Comparison of ENCODE assay signal across 29 mouse cellular contexts in the genomic region with DNA sequence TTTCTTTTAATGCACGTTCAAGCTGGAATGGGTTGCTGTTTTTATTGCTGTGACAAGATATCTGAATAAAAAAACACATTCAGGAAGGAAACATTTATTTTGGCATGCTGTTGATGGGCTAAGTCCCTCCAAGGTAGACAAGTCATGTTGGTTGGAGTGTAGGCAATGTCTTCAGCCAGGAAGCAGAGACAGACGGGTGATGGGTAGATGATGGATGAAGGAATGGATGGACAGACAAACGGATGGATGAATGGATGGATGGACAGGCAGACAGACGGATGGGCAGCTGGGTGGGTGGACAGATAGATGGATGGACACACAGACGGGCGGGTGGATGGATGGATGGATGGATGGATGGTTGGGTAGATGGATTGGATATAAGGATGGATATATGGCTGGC.
"Had no signal": no experiment of that assay in that cellular context is flagged by ENCODE, and none has a peak within 500 bp of the region (broad histone marks: within the 10 kb centered on the region; RNA-seq: fewer than 3 reads in every experiment).

No protein-coding gene starts in this region.

- H3K27ac ChIP-seq: left cerebral cortex, adult 2 months; limb, embryonic 13.5 days; limb, embryonic 15.5 days; liver, embryonic 12.5 days; liver, embryonic 13.5 days; liver, embryonic 14.5 days; liver, embryonic 15.5 days; lung, embryonic 15.5 days; macrophage; midbrain, embryonic 10.5 days; midbrain, embryonic 12.5 days; midbrain, embryonic 15.5 days; neural tube, embryonic 12.5 days had no signal

- H3K4me2 ChIP-seq: limb, embryonic 12.5 days; limb, embryonic 13.5 days; limb, embryonic 15.5 days; liver, embryonic 11.5 days; liver, embryonic 12.5 days; liver, embryonic 13.5 days; liver, embryonic 15.5 days; lung, embryonic 14.5 days; lung, embryonic 15.5 days; midbrain, embryonic 12.5 days; midbrain, embryonic 15.5 days; neural tube, embryonic 12.5 days had no signal

- DNase-seq: left cerebral cortex, postnatal 4 days; liver; liver, embryonic 13.5 days; liver, postnatal 0 days; lung, adult 18-20 months; lung, adult 2 months; lung, embryonic 14.5 days; lung, postnatal 10 days; lung, postnatal 14 days; lung, postnatal 4 days; midbrain, embryonic 14.5 days had no signal

- H3K4me3 ChIP-seq: left cerebral cortex, adult 2 months; limb, embryonic 10.5 days; limb, embryonic 12.5 days; limb, embryonic 13.5 days; limb, embryonic 15.5 days; liver, embryonic 12.5 days; liver, embryonic 13.5 days; liver, embryonic 15.5 days; lung, embryonic 15.5 days; midbrain, embryonic 10.5 days; midbrain, embryonic 12.5 days; midbrain, embryonic 15.5 days; myocyte; neural tube, embryonic 12.5 days had no signal

- H3K36me3 ChIP-seq: limb, embryonic 10.5 days; limb, embryonic 12.5 days; limb, embryonic 13.5 days; limb, embryonic 15.5 days; liver, embryonic 12.5 days; liver, embryonic 13.5 days; liver, embryonic 15.5 days; lung, embryonic 15.5 days; midbrain, embryonic 10.5 days; midbrain, embryonic 12.5 days; midbrain, embryonic 15.5 days; neural tube, embryonic 12.5 days had no signal

- ATAC-seq: liver, embryonic 12.5 days; liver, postnatal 0 days; lung, postnatal 0 days; midbrain, embryonic 15.5 days; midbrain, embryonic 16.5 days had no signal

- H3K27me3 ChIP-seq: limb, embryonic 12.5 days; limb, embryonic 13.5 days; limb, embryonic 15.5 days; liver, embryonic 12.5 days; liver, embryonic 13.5 days; liver, embryonic 15.5 days; lung, embryonic 15.5 days; midbrain, embryonic 12.5 days; midbrain, embryonic 15.5 days; neural tube, embryonic 12.5 days had no signal

- H3K9me3 ChIP-seq: limb, embryonic 10.5 days; limb, embryonic 12.5 days; limb, embryonic 13.5 days; limb, embryonic 15.5 days; liver, embryonic 12.5 days; liver, embryonic 13.5 days; liver, embryonic 15.5 days; lung, embryonic 15.5 days; midbrain, embryonic 10.5 days; midbrain, embryonic 12.5 days; midbrain, embryonic 15.5 days; neural tube, embryonic 12.5 days had no signal

- H3K9ac ChIP-seq: limb, embryonic 12.5 days; limb, embryonic 13.5 days; limb, embryonic 15.5 days; liver, embryonic 12.5 days; liver, embryonic 13.5 days; liver, embryonic 14.5 days; liver, embryonic 15.5 days; liver, postnatal 0 days; lung, embryonic 14.5 days; lung, embryonic 15.5 days; midbrain, embryonic 12.5 days; midbrain, embryonic 15.5 days; neural tube, embryonic 12.5 days had no signal

- H3K4me1 ChIP-seq: limb, embryonic 15.5 days; liver, embryonic 12.5 days; liver, embryonic 13.5 days; liver, embryonic 15.5 days; lung, embryonic 15.5 days; midbrain, embryonic 15.5 days; neural tube, embryonic 12.5 days had no signal
